19 mouse cellular contexts compared by ENCODE assay signal in the genomic region with DNA sequence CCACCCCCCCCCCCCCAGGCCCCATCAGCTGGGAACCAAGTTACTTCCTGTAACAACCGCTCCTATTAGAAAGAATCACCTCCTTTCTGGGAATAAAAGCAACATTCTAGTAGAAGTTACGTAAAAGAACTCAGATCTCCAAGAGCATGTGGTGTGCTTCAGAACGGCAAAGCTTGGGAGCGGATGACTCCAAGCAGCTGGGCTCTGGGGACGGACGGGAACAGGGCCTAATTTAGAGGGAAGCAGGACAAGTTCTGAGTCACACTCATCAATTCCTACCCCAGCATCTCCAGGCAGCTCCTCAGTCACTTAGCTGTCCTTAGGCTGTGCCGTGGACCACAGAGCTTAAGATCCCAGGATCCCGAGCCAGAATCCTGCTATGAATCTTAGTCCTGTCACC.
DNase-seq lines count a peak whose midpoint lies in the region; TF ChIP-seq lines count a peak whose summit lies in the region.
"Had no signal": no experiment of that assay in that cellular context is flagged by ENCODE, and none has a peak within 500 bp of the region (broad histone marks: within the 10 kb centered on the region; RNA-seq: fewer than 3 reads in every experiment).

No protein-coding gene starts in this region.

- peak; percentile 63 for DNase-seq in gastrocnemius, adult 2 months
- DNase-seq in gastrocnemius, postnatal 4 days (ENCODE audit: low spot score in 2 of 2): no peak
- DNase-seq in lung, postnatal 36 days: peak; percentile 19
- DNase-seq in lung, postnatal 25 days (ENCODE audit: low spot score): no peak
- DNase-seq in heart, adult 8-10 months (ENCODE audit: low spot score): peak; percentile 53
- DNase-seq in heart, postnatal 4 days: peak; percentile 37
- no peak for DNase-seq in thymus, postnatal 25 days
- DNase-seq in cerebellum, adult 11 months: no peak
- DNase-seq: adrenal gland, postnatal 36 days; cerebellum, adult 9-10 months; kidney, adult 2 months; kidney, postnatal 14 days; lung, embryonic 14.5 days had no signal

- no peak for TF ChIP-seq CTCF in gastrocnemius, adult 2 months (IDR thresholded peaks at IDR 0.05)

- H3K27ac ChIP-seq in gastrocnemius, adult 2 months: no peak overlapping the region
- H3K27ac ChIP-seq: embryonic facial prominence, embryonic 10.5 days; hindbrain, embryonic 12.5 days; limb, embryonic 12.5 days; liver, embryonic 12.5 days; midbrain, embryonic 13.5 days; neural tube, embryonic 13.5 days had no signal

- intact Hi-C loops in gastrocnemius, adult 2 months (cut with DNase I): no loop called here

- H3K4me3 ChIP-seq in gastrocnemius, adult 2 months: no peak overlapping the region
- H3K4me3 ChIP-seq: embryonic facial prominence, embryonic 10.5 days; hindbrain, embryonic 12.5 days; limb, embryonic 12.5 days; liver, embryonic 12.5 days; midbrain, embryonic 13.5 days; neural tube, embryonic 13.5 days had no signal

Comparison
In these comparisons a context has a peak if more than half of its experiments do, and no peak if none do; other contexts are left out.
1. DNase-seq: peak in gastrocnemius, adult 2 months (single experiment), lung, postnatal 36 days (single experiment), heart, adult 8-10 months (single experiment) and heart, postnatal 4 days (single experiment); none in gastrocnemius, postnatal 4 days (0 of 2), lung, postnatal 25 days (single experiment), thymus, postnatal 25 days (single experiment) and cerebellum, adult 11 months (single experiment).